Mouse (Mus musculus) embryonic fibroblast, embryonic 13.5 days (primary cell): ENCODE measurements around the gene Smtn.
A peak's percentile ranks its signal among the peaks of the same experiment; 100 is the strongest.

Experiments used
- CTCF ChIP-seq: IDR thresholded peaks from 2 replicates; pipeline ENCODE4 v1.5.1; 2011; ENCODE audit warnings: mild to moderate bottlenecking, control low read depth, low read length, moderate library complexity, borderline replicate concordance; ENCODE audit not compliant: insufficient read depth
- POLR2A ChIP-seq: IDR thresholded peaks from 2 replicates; pipeline ENCODE4 v1.6.1; 2011; ENCODE audit warnings: low read depth, mild to moderate bottlenecking, control low read depth, low read length, moderate library complexity

GRCm38 (mm10) chr11:3517846-3518732 is 22.3 kb downstream of the Smtn start:
- TF ChIP-seq POLR2A: 0 out of 2 replicates have a peak, but pooled peaks have one; percentile 0
- no peak for TF ChIP-seq CTCF
